Mouse (Mus musculus) T-helper 1 cell (primary cell): Measurements from ENCODE around the gene Hif3a.

ENCODE experiments used
- in situ Hi-C: fragments of 300-600 bp; cut with MboI, MseI; formaldehyde crosslinking; loops from one replicate; pipeline ENCODE4 v1.15.1; 2025; ENCODE audit warnings: high pct_unique_total_duplicates

Gene Hif3a

DNA sequence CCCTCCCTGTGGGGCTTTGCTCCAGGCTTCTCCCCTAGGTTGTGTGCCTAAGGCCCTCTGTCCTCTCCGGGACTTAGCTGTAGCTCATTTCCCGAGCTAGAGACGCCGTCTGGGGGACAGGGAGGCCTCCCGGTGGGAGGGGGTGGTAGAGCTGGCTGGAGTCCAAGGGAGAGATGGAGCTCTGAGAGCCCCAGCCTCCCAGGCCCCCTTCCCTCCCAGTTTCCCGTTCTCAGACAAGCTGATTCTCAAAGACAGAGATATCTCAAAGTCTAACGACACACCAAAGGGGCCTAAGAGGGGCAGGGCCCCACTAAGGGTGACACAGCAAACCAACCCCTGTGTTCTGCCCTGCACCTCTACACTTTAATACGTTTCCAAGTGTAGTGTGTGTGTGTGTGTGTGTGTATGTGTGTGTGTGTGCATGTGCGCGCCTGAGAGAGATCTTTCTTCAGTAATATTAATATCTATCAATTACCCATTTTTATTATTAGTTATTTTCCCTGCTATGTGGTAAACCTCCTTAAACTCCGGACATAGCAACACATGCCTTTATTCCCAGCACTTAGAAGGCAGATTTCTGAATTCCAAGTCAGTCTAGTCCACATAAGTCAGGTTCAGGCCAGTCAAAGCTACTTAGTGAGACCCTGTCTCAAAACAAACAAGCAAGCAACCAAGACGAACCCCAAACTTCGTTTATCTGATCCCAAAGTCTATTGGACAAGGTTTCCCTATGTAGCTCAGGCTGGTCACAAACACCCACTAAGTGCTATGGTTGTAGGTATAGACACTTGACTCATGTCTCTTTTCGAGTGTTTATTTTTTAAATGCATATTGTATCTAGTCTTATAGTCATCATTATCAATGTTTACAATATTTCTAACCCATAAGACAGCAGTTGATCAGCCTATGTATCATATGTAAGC lies 5.4 kb downstream of the Hif3a start:
- in situ Hi-C loops: loop anchor here (5.0 kb wide), 2 partner anchors 35 to 105 kb away; no protein-coding TSS in a partner anchor

- in situ Hi-C loops: loop anchor here (5.0 kb wide), 2 partner anchors 34 to 104 kb away; no protein-coding TSS in a partner anchor
Measured at GRCm38 (mm10) chr7:17056081-17056581, 6.1 kb downstream of the Hif3a start.

- in situ Hi-C loops: loop anchor here (5.0 kb wide), 2 partner anchors 33 to 103 kb away; no protein-coding TSS in a partner anchor
Measured at GRCm38 (mm10) chr7:17055287-17055946, 6.8 kb downstream of the Hif3a start.

DNA sequence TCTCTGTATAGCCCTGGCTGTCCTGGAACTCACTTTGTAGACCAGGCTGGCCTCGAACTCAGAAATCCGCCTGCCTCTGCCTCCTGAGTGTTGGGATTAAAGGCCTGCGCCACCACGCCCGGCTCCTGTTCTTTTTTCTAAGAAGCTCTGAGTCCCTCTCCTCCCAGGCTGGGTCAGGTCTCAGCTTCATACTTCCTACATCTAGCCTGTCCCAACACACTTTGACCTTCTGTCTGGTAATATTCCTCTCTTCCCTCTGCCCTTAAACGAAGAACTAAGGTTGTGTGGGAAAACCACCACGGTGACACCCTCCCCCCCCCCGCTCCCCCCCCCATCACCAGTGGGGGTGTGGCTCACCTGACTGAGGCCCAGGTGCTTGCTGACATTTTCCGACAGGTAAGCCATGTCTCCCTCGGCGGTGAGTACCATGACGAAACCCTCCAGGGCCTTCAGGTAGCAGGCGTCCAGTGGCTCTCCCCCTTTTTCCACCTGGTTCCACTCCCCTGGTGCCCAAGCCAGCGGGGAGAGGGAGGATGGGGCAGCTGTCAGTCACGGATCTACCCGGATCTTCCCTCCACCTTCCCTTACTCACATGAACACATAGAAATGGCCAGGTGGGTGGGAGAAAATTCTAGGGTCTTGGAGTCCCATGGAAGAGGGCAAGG lies 7.8 kb downstream of the Hif3a start:
- in situ Hi-C loops: no loop called here

GRCm38 (mm10) chr7:17050933-17051594 lies 11.2 kb downstream of the Hif3a start:
- in situ Hi-C loops: no loop called here

GRCm38 (mm10) chr7:17050491-17050890 lies 11.7 kb downstream of the Hif3a start:
- in situ Hi-C loops: no loop called here

DNA sequence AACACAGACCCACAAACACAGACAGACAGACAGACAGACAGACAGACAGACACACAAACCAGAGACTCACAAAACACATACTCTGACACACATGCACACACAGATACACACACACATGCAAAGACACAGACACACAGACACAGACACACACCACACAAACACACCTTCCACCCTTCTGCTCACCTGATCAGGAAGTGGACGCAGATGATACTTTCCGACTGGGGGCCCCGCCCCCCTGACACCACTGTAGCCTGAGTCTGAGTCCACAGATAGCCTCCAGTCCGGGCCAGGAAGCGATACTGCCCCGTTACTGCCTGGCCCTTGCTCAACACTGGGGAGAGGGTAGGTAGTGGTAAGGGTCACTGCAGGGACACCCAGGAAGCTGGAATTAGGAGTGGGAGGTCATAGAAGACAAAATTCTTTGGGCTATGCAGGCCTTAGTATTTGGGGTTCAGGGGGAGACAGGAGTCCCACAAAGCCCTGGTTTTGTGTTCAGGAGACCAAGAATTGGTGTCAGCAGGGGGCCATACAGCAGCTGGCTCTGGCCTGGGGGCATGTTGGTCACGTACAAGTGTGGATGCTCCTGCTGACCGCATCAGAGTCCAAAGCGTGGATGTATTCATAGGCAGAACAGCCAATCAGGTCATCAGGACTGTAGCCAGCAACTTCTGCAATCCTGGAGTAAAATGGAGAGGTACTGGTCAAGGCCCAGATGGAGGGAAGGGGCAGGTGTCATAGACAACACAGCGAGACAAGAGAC lies 13.6 kb downstream of the Hif3a start:
- in situ Hi-C loops: no loop called here

DNA sequence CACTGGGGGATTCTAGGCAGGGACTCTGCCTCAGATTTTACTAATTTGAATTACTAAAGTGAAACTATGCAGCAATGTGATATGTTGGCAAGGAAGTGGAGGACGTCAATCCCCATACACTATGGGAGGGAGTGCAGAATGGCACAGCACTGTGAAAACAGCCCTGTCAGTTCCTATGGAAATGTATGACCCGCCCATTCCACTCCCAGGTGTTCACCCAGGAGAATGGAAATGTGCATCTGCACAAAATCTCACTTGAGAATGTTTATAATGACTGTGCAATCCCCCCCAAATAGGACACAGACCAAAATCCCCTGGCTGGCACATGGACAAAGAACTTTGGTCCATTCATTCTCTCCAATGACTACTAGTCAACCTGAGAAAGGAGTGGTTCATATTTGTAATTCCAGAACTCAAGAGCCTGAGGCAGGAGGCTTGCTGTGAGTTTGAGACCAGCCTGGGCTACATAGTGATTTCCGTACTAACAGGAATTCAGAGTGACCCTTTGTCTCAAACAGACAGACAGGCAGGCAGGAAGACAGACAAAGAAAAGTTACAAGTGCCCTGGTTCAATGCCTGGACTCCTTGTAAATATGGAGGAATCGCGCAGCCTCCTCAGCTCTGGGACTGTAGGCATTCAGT lies 15.1 kb downstream of the Hif3a start:
- in situ Hi-C loops: no loop called here

- in situ Hi-C loops: no loop called here
Measured at GRCm38 (mm10) chr7:17045743-17046142, 16.5 kb downstream of the Hif3a start.

DNA sequence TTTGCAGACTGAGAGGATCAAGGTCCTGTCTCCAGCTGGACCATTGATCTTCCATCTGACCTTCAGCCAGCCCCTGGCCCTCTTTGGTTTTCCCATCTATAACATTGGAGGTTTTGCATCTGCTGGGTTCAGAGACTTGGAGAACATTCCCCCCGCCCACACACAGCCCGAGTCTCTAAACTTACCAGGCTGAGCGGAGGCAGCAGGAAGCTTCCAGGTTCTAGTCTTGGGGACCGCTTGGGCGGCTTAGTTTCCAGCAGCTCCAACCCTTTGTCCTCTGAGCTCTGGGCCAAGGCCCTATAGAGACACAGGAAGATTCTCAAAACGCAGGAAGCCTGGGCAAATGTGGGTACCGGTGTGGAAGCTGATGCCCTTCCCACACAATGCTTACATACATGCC lies 22.9 kb downstream of the Hif3a start:
- in situ Hi-C loops: no loop called here

DNA sequence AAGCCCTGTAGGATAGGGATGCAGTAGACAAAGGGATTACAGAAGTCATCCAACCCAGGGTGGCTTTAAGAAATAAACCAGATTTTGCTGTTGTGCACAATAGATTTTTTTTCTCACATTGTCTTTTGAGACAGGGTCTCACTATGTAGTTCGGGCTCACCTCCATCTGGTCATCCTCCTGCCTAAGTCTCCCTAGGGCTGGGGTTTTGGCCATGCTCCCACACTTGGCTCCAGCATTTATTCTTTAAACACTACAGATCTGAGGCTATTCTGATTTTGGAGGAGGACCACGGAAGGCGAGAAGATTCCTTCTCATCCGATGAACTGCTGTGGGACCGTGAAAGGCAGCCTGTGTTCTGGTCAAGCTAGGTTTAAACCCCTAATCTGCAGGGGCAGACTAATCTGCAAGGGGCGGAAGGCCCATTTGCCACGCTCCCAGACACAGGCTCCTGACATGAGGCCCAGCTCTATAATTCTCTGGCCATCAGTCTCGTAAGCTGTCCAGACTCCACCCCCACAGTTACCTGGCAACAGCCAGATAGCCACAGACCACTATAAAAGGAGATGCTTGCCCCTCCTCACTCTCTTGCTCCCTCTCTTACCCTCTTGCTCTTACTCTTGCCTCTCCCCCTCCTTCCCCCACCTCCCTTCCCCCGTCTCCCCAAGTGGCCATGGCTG lies 24.1 kb downstream of the Hif3a start:
- in situ Hi-C loops: no loop called here

- in situ Hi-C loops: no loop called here
Measured at GRCm38 (mm10) chr7:17030239-17030638, 32.0 kb downstream of the Hif3a start.

DNA sequence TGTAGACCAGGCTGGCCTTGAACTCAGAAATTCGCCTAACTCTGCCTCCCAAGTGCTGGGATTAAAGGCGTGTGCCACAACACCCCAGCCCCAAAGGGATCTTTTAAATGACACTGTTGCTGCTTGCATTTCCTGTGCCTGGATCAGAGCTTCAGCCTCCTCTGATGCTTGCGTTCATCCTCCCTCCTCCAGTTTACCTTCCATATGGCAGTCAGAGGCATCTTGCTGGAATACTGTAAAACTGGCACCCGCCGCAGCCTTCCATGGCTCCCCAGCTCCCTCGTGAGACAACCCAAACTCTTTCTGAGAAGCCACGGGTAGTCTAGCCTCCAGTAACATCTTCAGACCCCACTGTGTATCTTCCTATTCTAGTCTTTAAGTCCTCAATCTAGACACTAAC lies 33.3 kb downstream of the Hif3a start:
- in situ Hi-C loops: no loop called here

- in situ Hi-C loops: no loop called here
Measured at GRCm38 (mm10) chr7:17027588-17028343, 34.5 kb downstream of the Hif3a start, which contains the start of gene Ppp5c. TSS of gene Ppp5c (minus strand) at chr7:17027924.

DNA sequence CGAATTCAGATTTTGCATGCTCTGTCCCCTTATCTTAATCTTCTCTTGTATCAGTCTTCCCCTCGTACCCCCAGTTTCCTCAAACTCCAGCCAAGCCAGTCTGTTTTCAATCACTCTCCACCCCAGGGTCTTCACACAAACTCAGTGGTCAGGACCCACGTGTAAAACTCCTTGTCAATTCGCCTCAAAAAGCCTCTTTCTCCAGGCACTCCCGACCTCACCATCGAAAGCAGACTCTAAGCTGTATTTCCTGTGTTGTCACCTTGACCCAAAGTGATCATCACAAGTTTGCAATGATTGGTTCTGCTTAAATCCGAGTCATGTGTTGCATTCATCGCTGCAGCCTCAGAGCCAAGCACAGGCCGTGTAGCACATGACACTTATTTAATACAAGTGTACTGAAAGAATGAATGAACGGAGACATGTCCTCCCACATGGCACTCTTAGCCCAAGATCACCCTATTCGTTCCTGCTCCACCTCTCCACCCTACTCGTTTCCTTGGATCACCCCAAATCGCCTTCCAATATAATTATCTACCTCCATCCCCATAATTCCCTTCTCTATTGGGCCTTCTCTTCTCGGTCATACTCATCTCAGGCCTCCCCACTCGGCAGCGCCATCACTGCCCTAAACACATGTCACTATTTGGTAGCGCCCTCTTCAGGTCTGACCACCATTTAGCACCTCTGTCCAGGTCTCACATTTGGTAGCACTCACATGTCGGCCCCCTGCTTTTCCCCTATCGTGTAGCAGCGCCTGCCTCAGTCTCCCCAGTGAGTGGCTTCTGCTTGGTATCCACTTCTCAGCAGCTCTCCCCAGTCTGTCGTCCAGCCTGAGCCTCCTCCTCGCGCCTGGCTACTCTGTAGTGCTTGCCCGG lies 35.3 kb downstream of the Hif3a start:
- in situ Hi-C loops: no loop called here

GRCm38 (mm10) chr7:17025896-17026622 lies 36.2 kb downstream of the Hif3a start:
- in situ Hi-C loops: no loop called here

GRCm38 (mm10) chr7:17025505-17025894 lies 36.7 kb downstream of the Hif3a start:
- in situ Hi-C loops: no loop called here
